Mouse (Mus musculus) spleen, adult 2 months (tissue): ENCODE results near the gene Mesp1.

Experiments used
- CTCF ChIP-seq: fragments of 200-500 bp; IDR thresholded peaks from 2 replicates; pipeline ENCODE4 v1.5.1; 2011; ENCODE audit warnings: mild to moderate bottlenecking, inconsistent platforms; ENCODE audit not compliant: insufficient read depth, insufficient read length, insufficient replicate concordance; ENCODE audit errors: extremely low read depth
- POLR2A ChIP-seq: fragments of 200-500 bp; IDR thresholded peaks from 2 replicates; pipeline ENCODE4 v1.6.1; 2011; ENCODE audit warnings: low read depth, low read length, inconsistent platforms

GRCm38 (mm10) chr7:79831145-79831544, 37.6 kb upstream of the Mesp1 start:
- TF ChIP-seq POLR2A, result no peak
- TF ChIP-seq CTCF, result no peak
